Mouse (Mus musculus) kidney, embryonic 14.5 days (tissue): ENCODE measurements around the gene Gpx8. TPM values are rescaled to one million over a fixed set of nuclear protein-coding genes. Genes with fewer than 3 reads are reported as not detected.
"Not testable (repeated sequence)": the region's sequence is repeated elsewhere in the genome, so short reads cannot be mapped to it uniquely, and the experiment has no call there.

Experiments
- ATAC-seq: fragments of 200-750 bp; cut with Nextera tagmentation; 2 replicates; pipeline ENCODE4 v1.8.0; 2017; ENCODE audit warnings: moderate number of reproducible peaks, mild to moderate bottlenecking, moderate TSS enrichment, moderate library complexity; ENCODE audit not compliant: low FRiP score, low TSS enrichment
- H3K27ac ChIP-seq: fragments of 300-500 bp; sonication (generic); 2 replicates; pipeline ENCODE4 v1.5.1; 2014; ENCODE audit warnings: low read depth, mild to moderate bottlenecking, low read length, moderate library complexity, mixed read lengths
- H3K27me3 ChIP-seq: fragments of 300-500 bp; sonication (generic); 2 replicates; pipeline ENCODE4 v1.6.1; 2014; ENCODE audit warnings: mild to moderate bottlenecking, low read length; ENCODE audit not compliant: control insufficient read depth, insufficient read depth
- H3K36me3 ChIP-seq: fragments of 300-500 bp; sonication (generic); 2 replicates; pipeline ENCODE4 v1.6.1; 2014; ENCODE audit warnings: low read length, mixed read lengths; ENCODE audit not compliant: control insufficient read depth, insufficient read depth
- H3K4me1 ChIP-seq: fragments of 300-500 bp; sonication (generic); 2 replicates; pipeline ENCODE4 v1.6.1; 2014; ENCODE audit warnings: low read length, mixed read lengths; ENCODE audit not compliant: control insufficient read depth, insufficient read depth
- H3K4me2 ChIP-seq: fragments of 300-500 bp; sonication (generic); replicated peaks from 2 replicates; pipeline ENCODE4 v1.6.1; 2014; ENCODE audit warnings: low read depth, mild to moderate bottlenecking, low read length
- H3K4me3 ChIP-seq: fragments of 300-500 bp; sonication (generic); 2 replicates; pipeline ENCODE4 v1.5.1; 2014; ENCODE audit warnings: mild to moderate bottlenecking, low read length
- H3K9ac ChIP-seq: fragments of 300-500 bp; sonication (generic); 2 replicates; pipeline ENCODE4 v1.6.1; 2014; ENCODE audit warnings: low read depth, mild to moderate bottlenecking, low read length, moderate library complexity
- H3K9me3 ChIP-seq: fragments of 300-500 bp; sonication (generic); 2 replicates; pipeline ENCODE4 v1.6.1; 2016; ENCODE audit warnings: low read length; ENCODE audit not compliant: control insufficient read depth
- WGBS: fragments of 180-500 bp; shearing (Covaris S2); extraction: QIAGEN DNeasy Blood & Tissue Kit; methylation state at CpG from one replicate; pipeline ENCODE4 v1.1.7; 2014; 5-methylcytosine and 5-hydroxymethylcytosine counted together
- polyA plus RNA-seq: library from polyadenylated mRNA; unstranded; fragments of >200 nt; fragmentation: Nextera tagmentation; extraction: Ambion mirVana; gene quantifications from 2 replicates; pipeline ENCODE4 v1.2.1, GENCODE M21; 2014

The Gpx8 gene
- polyA plus RNA-seq, 1 experiment from 2014 or later, result 142 TPM

GRCm38 (mm10) chr13:113032831-113033230, 13.4 kb downstream of the Gpx8 start:
- H3K27me3 ChIP-seq, result peaks cover 34% of the 10 kb centered on the region
- H3K9ac ChIP-seq, result no peak overlapping the region
- H3K4me1 ChIP-seq, result peaks cover 11% of the 10 kb centered on the region
- no peaks in the 10 kb centered on the region for H3K9me3 ChIP-seq
- H3K36me3 ChIP-seq, result no peaks in the 10 kb centered on the region
- H3K4me2 ChIP-seq, result no peak overlapping the region
- ATAC-seq, result no peak
- no peak overlapping the region for H3K4me3 ChIP-seq
- H3K27ac ChIP-seq, result no peak overlapping the region

GRCm38 (mm10) chr13:113031792-113032571, 14.2 kb downstream of the Gpx8 start:
- ATAC-seq, result peak; percentile 55; the same call in 1 of the 2 replicates
- Histone ChIP-seq H3K9me3 (no peaks in the 10 kb centered on the region), H3K4me2 (peak overlapping the region; percentile 83), H3K4me3 (peak overlapping the region; percentile 46), H3K27me3 (peaks cover 35% of the 10 kb centered on the region), H3K9ac (peak overlapping the region; percentile 44), H3K4me1 (peaks cover 11% of the 10 kb centered on the region), H3K27ac (no peak overlapping the region), H3K36me3 (no peaks in the 10 kb centered on the region)
- WGBS, result 1% methylated on average over 40 of the region's 40 CpGs

DNA sequence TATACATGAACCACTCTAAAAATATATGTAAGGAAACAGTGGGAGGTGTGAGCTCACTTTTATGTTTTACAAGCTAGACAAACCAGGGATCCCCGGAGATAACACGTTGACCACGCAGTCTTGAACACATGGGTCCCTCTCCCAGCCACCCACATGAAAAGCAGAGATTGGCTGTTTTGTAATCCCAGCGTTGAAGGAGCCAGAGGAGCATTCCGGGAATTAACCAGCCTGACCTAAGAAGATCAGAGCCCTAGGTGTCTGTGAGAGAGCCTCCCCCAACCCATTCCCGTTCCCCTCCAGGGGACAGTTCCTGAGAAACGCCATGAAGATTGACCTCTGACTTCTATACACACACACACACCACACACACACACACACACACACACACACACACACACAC, 14.9 kb downstream of the Gpx8 start:
- Histone ChIP-seq H3K4me3 (peak overlapping the region; percentile 46), H3K36me3 (no peaks in the 10 kb centered on the region), H3K27ac (no peak overlapping the region), H3K4me1 (peaks cover 11% of the 10 kb centered on the region), H3K4me2 (peak overlapping the region; percentile 83), H3K9me3 (no peaks in the 10 kb centered on the region), H3K9ac (peak overlapping the region; percentile 44; the same call in 1 of the 2 replicates), H3K27me3 (peaks cover 35% of the 10 kb centered on the region)
- ATAC-seq, result no peak
- WGBS, result 1% methylated on average over 7 of the region's 7 CpGs

GRCm38 (mm10) chr13:113023274-113024143, 22.7 kb downstream of the Gpx8 start:
- WGBS, result 58% methylated on average over 17 of the region's 17 CpGs
- H3K27me3 ChIP-seq, result 0 out of 2 replicates have a peak, but pooled peaks cover 3% of the 10 kb centered on the region

GRCm38 (mm10) chr13:113022467-113022866, 23.7 kb downstream of the Gpx8 start:
- Histone ChIP-seq H3K4me3 (no peak overlapping the region), H3K9me3 (no peaks in the 10 kb centered on the region), H3K27me3 (no peaks in the 10 kb centered on the region), H3K27ac (no peak overlapping the region), H3K36me3 (no peaks in the 10 kb centered on the region), H3K4me2 (no peak overlapping the region), H3K4me1 (no peaks in the 10 kb centered on the region), H3K9ac (no peak overlapping the region)
- WGBS, result 71% methylated on average over 8 of the region's 8 CpGs
- ATAC-seq, result no peak

More at GRCm38 (mm10) chr13:113023274-113024143, 22.7 kb downstream of the Gpx8 start:
- no peaks in the 10 kb centered on the region for H3K9me3 ChIP-seq
- no peak overlapping the region for H3K27ac ChIP-seq
- H3K36me3 ChIP-seq, result no peaks in the 10 kb centered on the region
- no peak overlapping the region for H3K9ac ChIP-seq
- H3K4me1 ChIP-seq, result no peaks in the 10 kb centered on the region
- no peak overlapping the region for H3K4me3 ChIP-seq
- H3K4me2 ChIP-seq, result no peak overlapping the region
- no peak for ATAC-seq

DNA sequence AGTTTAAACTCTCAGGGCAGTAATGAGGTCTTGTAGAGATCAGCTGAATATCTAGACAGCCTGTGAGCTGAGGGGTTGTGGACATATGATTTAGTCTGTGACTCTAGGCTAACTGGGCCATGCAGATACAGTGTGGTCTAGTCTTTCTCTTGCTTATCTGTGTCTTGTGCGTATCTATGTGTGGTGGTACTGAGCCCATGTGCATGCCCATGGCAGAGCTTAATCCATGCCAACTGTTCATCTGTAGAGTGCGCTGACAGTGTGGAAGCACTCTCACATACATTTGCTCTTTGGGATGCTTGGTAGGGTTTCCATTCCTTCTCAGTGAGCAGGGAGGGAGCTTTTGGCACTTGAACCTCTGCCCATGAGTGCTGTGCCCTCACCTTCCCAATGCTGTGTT, 24.7 kb downstream of the Gpx8 start:
- H3K9me3 ChIP-seq, result no peaks in the 10 kb centered on the region
- H3K36me3 ChIP-seq, result no peaks in the 10 kb centered on the region
- no peak overlapping the region for H3K27ac ChIP-seq
- H3K4me3 ChIP-seq, result no peak overlapping the region
- no peaks in the 10 kb centered on the region for H3K4me1 ChIP-seq
- H3K27me3 ChIP-seq, result no peaks in the 10 kb centered on the region
- no peak overlapping the region for H3K4me2 ChIP-seq
- no peak overlapping the region for H3K9ac ChIP-seq
- WGBS, result 85% methylated on average over 2 of the region's 2 CpGs
- ATAC-seq, result no peak

- Histone ChIP-seq H3K4me2 (peak overlapping the region; percentile 19; the same call in 1 of the 2 replicates), H3K4me3 (peak overlapping the region; percentile 7; the same call in 1 of the 2 replicates)
- not testable (repeated sequence) for H3K9me3 ChIP-seq, H3K9ac ChIP-seq, H3K27ac ChIP-seq, H3K4me1 ChIP-seq, ATAC-seq, H3K36me3 ChIP-seq, H3K27me3 ChIP-seq
- WGBS, result 36% methylated on average over 18 of the region's 20 CpGs
These were observed 32.8 kb downstream of the Gpx8 start for GRCm38 (mm10) chr13:113013174-113013953.

DNA sequence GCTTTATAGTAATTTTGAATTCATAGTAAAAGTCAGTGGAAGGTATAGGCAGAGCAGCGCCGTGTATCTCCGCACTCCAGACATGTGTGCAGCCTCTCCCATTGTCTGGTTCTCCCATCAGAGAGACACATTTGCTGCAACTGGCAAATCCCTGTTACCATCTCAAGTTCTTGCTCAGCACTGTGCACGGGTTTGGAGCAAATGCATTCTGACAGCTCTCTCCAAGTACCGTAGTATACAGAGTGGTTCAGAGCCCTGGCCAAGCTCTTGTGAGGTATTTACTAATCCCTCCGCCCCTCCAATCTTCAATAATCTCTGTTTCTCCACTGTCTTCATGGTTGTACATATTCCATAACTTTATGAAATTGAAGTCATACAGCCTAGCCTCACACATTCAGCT, 33.5 kb downstream of the Gpx8 start:
- H3K9me3 ChIP-seq, result no peaks in the 10 kb centered on the region
- H3K4me1 ChIP-seq, result no peaks in the 10 kb centered on the region
- H3K36me3 ChIP-seq, result no peaks in the 10 kb centered on the region
- H3K27me3 ChIP-seq, result no peaks in the 10 kb centered on the region
- no peak overlapping the region for H3K9ac ChIP-seq
- WGBS, result 81% methylated on average over 6 of the region's 6 CpGs
- no peak overlapping the region for H3K4me2 ChIP-seq
- no peak overlapping the region for H3K4me3 ChIP-seq
- H3K27ac ChIP-seq, result no peak overlapping the region
- ATAC-seq, result no peak
